In the genomic region with DNA sequence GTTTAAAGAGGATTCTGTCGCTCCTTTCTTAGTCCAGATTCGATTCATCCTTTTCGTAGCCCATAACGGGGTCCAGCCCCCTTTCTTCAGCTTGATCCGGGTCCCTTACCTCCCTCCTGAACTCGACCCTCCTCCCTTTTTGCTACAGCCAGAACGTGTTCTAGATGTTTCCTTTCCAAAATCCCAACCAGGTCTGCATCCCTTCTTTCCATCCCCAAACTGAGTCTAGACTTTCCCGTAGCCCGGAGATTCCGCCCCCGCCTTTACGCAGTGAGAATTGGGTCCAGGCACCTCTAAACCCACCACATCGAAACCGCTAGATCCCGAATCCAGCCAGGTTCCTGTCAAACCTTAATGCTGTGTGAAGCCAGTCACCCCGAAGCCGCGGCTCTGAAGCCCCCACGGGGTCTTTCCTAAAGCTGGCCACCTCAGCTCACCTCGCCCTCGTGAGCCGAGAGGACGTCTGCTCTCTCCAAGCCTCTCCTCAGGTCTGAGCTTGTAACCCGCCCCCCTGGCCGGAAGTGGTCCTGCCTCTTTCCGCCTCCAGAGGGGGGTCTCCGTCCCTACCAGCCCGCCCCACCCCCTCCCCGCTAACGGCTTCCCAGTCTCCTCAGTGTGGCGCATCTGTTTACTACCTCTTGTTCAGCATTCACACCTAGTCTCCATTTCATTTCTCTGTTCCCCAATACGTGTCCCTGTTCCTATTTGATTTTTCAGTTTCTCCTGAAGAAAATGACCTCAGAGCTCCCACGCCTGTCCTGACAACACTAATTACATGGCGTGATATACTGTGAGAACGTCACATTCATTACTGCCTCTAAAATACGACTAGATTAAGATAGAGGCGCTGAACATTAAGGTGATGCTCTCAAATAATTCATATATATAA, we compare ENCODE assay signal across 9 mouse cellular contexts. TPM values are rescaled to one million over a fixed set of nuclear protein-coding genes. Genes with fewer than 3 reads are reported as not detected.
DNase-seq lines count a peak whose midpoint lies in the region; ATAC-seq lines count a peak whose summit lies in the region.
"Had no signal": no experiment of that assay in that cellular context is flagged by ENCODE, and none has a peak within 500 bp of the region (broad histone marks: within the 10 kb centered on the region; RNA-seq: fewer than 3 reads in every experiment).

A gene (minus strand): TSS at position 676 of the 889 bp plus-strand sequence.

- peak within 1 kb of the TSS; percentile 55 for H3K4me3 ChIP-seq in kidney, embryonic 15.5 days (replicated peaks)
- peak within 1 kb of the TSS; percentile 47 for H3K4me3 ChIP-seq in stomach, embryonic 15.5 days (replicated peaks)

- H3K4me1 ChIP-seq in kidney, embryonic 15.5 days, result no peaks in the 10 kb centered on the region
- H3K4me1 ChIP-seq in stomach, embryonic 15.5 days, result no peaks in the 10 kb centered on the region

- peaks cover 32% of the 10 kb centered on the region; the same call in 1 of the 2 replicates for H3K27me3 ChIP-seq in kidney, embryonic 15.5 days
- H3K27me3 ChIP-seq in stomach, embryonic 15.5 days (replicated peaks), result no peaks in the 10 kb centered on the region

- peak within 1 kb of the TSS; percentile 35; the same call in 1 of the 2 replicates for H3K9ac ChIP-seq in kidney, embryonic 15.5 days
- H3K9ac ChIP-seq in stomach, embryonic 15.5 days, result 0 out of 2 replicates have a peak within 1 kb of the TSS, but pooled peaks have one; percentile 9

- no peak within 1 kb of the TSS for H3K27ac ChIP-seq in kidney, embryonic 15.5 days
- H3K27ac ChIP-seq in stomach, embryonic 15.5 days, result peak within 1 kb of the TSS; percentile 61

- H3K4me2 ChIP-seq in kidney, embryonic 15.5 days, result peak within 1 kb of the TSS; percentile 65
- H3K4me2 ChIP-seq in stomach, embryonic 15.5 days, result peak within 1 kb of the TSS; percentile 53

- peak; percentile 92 for ATAC-seq in kidney, embryonic 15.5 days (replicated peaks; ENCODE audit: low FRiP score)
- peak; percentile 69 for ATAC-seq in frontal cortex, adult (ENCODE audit: low TSS enrichment)
- peak; percentile 73; the same call in 1 of the 2 replicates for ATAC-seq in stomach, embryonic 15.5 days (ENCODE audit: insufficient read depth, low FRiP score, low read depth)

- WGBS in kidney, embryonic 15.5 days, result 24% methylated on average over 37 of the region's 37 CpGs
- WGBS in stomach, embryonic 15.5 days, result 26% methylated on average over 37 of the region's 37 CpGs

- peaks cover 12% of the 10 kb centered on the region; the same call in 1 of the 2 replicates for H3K36me3 ChIP-seq in kidney, embryonic 15.5 days
- no peaks in the 10 kb centered on the region for H3K36me3 ChIP-seq in stomach, embryonic 15.5 days

- H3K9me3 ChIP-seq in kidney, embryonic 15.5 days (replicated peaks), result no peaks in the 10 kb centered on the region
- H3K9me3 ChIP-seq in stomach, embryonic 15.5 days, result no peaks in the 10 kb centered on the region

- DNase-seq in kidney, adult 9 months, result no peak
- DNase-seq in cerebellum, adult 9-10 months, result peak; percentile 71
- peak in 1 of 2 experiments; percentile 40 for DNase-seq in layer of hippocampus, adult 18-20 months (ENCODE audit: low spot score in 2 of 2)
- DNase-seq in lung, postnatal 10 days, result peak; percentile 9
- no peak for DNase-seq in urinary bladder, adult 2 months (ENCODE audit: low spot score)

RNA-seq across cellular contexts. Expression of the gene that starts here (rescaled TPM):
- polyA plus RNA-seq in kidney, embryonic 15.5 days (2015; fragmentation: Nextera tagmentation; extraction: Ambion mirVana), result 21.9 and 22.4 TPM in 2 replicates
- 100 to 1,000 TPM; 152 to 159 TPM for total RNA-seq in layer of hippocampus, adult 18-20 months (2021)
- polyA plus RNA-seq in stomach, embryonic 15.5 days (2015; fragmentation: Nextera tagmentation; extraction: Ambion mirVana), result 16.0 and 17.6 TPM in 2 replicates
- polyA plus RNA-seq in urinary bladder, adult 2 months (2012; rRNA removed), result 1.3 TPM in 2 replicates
- total RNA-seq: MEL had no signal

Comparison
In these comparisons a context has a peak if more than half of its experiments do, and no peak if none do; other contexts are left out.
1. DNase-seq: peak in cerebellum, adult 9-10 months (single experiment) and lung, postnatal 10 days (single experiment); none in kidney, adult 9 months (single experiment) and urinary bladder, adult 2 months (single experiment).
2. Peak in every context shown above with its lines, with median percentiles within 50 percentile points of each other: ATAC-seq.